Mouse (Mus musculus): ENCODE measurements around the gene Xpnpep1. TPM values are rescaled to one million over a fixed set of nuclear protein-coding genes. Genes with fewer than 3 reads are reported as not detected.

Gene Xpnpep1
- polyA plus RNA-seq, 1 experiment, result 92.1 TPM

DNA sequence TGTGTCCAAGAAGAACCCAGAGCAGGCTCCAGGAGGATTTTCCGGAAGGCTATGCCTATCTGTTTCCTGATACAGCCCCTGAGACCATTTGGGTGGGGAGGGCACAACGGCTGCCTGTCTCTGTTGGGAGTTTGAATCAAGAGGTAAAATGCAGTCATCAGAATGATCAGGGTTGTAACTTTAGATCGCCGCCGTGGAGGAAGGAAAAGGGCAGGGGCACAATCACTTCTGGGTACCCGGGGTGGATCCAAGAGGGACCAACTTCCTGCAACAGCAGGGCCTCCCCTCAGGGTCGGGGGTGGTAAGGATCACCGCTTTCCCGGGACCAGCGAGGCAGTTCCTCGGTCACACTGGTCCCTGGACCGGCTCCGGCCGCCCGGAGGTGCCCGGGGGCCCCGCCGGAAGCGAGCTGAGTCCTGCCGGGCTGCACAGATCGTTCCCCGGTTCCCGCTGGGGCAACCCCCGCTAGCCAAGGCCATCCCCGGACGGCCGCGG is 2.0 kb downstream of the Xpnpep1 start:
- H3K4me3 ChIP-seq (ENCODE audit: insufficient read depth, low read length), result peak overlapping the region; percentile 62
- H3K27ac ChIP-seq (ENCODE audit: insufficient read depth, low read length), result peak overlapping the region; percentile 77
- H3K4me1 ChIP-seq (ENCODE audit: control insufficient read depth, insufficient read depth, low read length), result peaks cover 8% of the 10 kb centered on the region
- no peak for TF ChIP-seq POLR2A (IDR thresholded peaks at IDR 0.05; ENCODE audit: low read depth, low read length)
- no peak for TF ChIP-seq CTCF (IDR thresholded peaks at IDR 0.05; ENCODE audit: borderline replicate concordance, insufficient read depth, low read length)

DNA sequence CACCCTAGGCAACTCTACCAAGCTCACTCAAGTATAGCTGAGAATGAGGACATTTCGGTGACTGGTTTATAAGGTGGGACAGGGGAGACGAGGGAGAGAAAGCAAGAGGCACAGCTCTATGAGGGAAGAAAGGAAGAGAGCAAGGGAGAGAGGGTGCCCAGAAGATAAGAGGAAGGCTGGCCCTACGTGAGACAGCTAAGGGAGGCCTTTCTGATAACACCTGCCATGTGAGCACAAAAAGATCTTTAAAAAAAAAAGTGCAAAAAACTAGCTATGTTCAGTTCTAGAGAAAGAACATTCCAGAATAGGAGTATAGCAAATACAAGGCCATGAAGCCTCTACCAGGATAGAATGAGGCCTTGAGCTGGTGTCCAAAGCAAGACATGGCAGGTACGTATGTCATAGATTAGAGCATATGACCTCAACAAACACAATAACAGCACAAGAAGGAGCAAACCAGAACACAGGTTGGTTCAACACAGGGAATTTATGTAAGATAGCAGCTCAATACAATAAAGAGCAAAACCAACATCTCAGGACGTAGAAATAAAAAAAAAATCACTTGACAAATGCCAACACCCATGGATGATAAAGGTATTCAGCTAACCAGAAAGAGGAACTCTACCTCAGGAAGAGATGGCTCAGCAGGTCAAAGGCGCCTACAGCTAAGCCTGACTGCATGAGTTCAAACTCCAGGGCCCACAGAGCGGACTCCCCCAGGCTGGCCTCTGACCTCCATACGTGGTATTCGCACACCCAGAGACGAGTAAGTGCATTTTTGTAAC is 6.7 kb downstream of the Xpnpep1 start:
- no peak for TF ChIP-seq POLR2A (IDR thresholded peaks at IDR 0.05; ENCODE audit: low read depth, low read length)
- TF ChIP-seq CTCF (IDR thresholded peaks at IDR 0.05; ENCODE audit: borderline replicate concordance, insufficient read depth, low read length), result no peak
- no peak overlapping the region for H3K4me3 ChIP-seq (ENCODE audit: insufficient read depth, low read length)
- H3K27ac ChIP-seq (ENCODE audit: insufficient read depth, low read length), result no peak overlapping the region
- peaks cover 3% of the 10 kb centered on the region; the same call in 1 of the 2 replicates for H3K4me1 ChIP-seq (ENCODE audit: control insufficient read depth, insufficient read depth, low read length)

- H3K4me1 ChIP-seq (ENCODE audit: control insufficient read depth, insufficient read depth, low read length), result peaks cover 3% of the 10 kb centered on the region; the same call in 1 of the 2 replicates
- H3K27ac ChIP-seq (ENCODE audit: insufficient read depth, low read length), result no peak overlapping the region
- no peak overlapping the region for H3K4me3 ChIP-seq (ENCODE audit: insufficient read depth, low read length)
- no peak for TF ChIP-seq CTCF (IDR thresholded peaks at IDR 0.05; ENCODE audit: borderline replicate concordance, insufficient read depth, low read length)
Measured at GRCm38 (mm10) chr19:53032647-53033046, 7.4 kb downstream of the Xpnpep1 start.

GRCm38 (mm10) chr19:53031957-53032371 is 8.1 kb downstream of the Xpnpep1 start:
- TF ChIP-seq POLR2A (IDR thresholded peaks at IDR 0.05; ENCODE audit: low read depth, low read length), result no peak
- no peak for TF ChIP-seq CTCF (IDR thresholded peaks at IDR 0.05; ENCODE audit: borderline replicate concordance, insufficient read depth, low read length)
- H3K27ac ChIP-seq (ENCODE audit: insufficient read depth, low read length), result no peak overlapping the region
- H3K4me3 ChIP-seq (ENCODE audit: insufficient read depth, low read length), result no peak overlapping the region
- peaks cover 2% of the 10 kb centered on the region; the same call in 1 of the 2 replicates for H3K4me1 ChIP-seq (ENCODE audit: control insufficient read depth, insufficient read depth, low read length)

DNA sequence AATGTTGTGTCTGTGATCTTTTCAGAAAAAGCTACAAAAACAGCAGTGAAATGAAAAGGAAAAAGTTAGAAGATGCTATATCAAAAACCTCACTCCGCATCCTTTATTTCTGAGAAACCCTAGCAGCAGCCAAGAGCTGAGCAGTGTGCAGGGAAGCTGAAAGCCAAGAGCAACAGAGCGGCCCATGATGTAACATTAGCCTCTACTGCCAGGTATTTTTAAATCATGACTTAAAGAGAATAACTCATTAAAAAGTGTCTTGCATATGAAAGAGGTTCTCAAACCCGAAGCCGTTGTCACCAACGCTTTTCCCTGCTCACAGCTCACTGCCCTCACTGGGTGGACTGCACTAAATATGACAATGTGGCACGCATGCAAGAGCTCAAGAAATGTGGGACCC is 9.7 kb downstream of the Xpnpep1 start:
- Histone ChIP-seq H3K4me3 (ENCODE audit: insufficient read depth, low read length) (no peak overlapping the region), H3K27ac (ENCODE audit: insufficient read depth, low read length) (no peak overlapping the region), H3K4me1 (ENCODE audit: control insufficient read depth, insufficient read depth, low read length) (no peaks in the 10 kb centered on the region; the same call in 1 of the 2 replicates)
- TF ChIP-seq CTCF (IDR thresholded peaks at IDR 0.05; ENCODE audit: borderline replicate concordance, insufficient read depth, low read length) (no peak), POLR2A (IDR thresholded peaks at IDR 0.05; ENCODE audit: low read depth, low read length) (no peak)

DNA sequence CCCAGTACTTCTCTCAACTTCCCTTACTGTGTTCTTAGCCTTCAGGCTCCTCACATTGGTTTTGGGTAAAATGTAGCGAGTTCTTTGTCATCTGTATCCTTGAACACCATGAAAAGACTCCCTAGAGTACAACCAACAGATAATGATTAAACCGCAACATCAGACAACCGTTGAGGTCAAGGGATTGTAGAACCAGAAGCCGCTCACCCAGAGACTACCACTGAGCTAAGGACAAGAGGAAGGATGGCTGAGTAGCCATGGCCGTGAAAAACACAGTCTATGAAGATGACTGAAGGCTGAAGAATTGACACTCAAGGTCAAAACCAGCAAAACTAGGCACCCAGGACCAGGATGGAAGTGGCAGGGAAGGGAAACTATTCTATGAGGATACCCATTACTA is 10.3 kb downstream of the Xpnpep1 start:
- Histone ChIP-seq H3K4me3 (ENCODE audit: insufficient read depth, low read length) (no peak overlapping the region), H3K4me1 (ENCODE audit: control insufficient read depth, insufficient read depth, low read length) (no peaks in the 10 kb centered on the region; the same call in 1 of the 2 replicates), H3K27ac (ENCODE audit: insufficient read depth, low read length) (no peak overlapping the region)
- TF ChIP-seq POLR2A (IDR thresholded peaks at IDR 0.05; ENCODE audit: low read depth, low read length) (no peak), CTCF (IDR thresholded peaks at IDR 0.05; ENCODE audit: borderline replicate concordance, insufficient read depth, low read length) (no peak)

- no peak overlapping the region for H3K4me3 ChIP-seq (ENCODE audit: insufficient read depth, low read length)
- TF ChIP-seq CTCF (IDR thresholded peaks at IDR 0.05; ENCODE audit: borderline replicate concordance, insufficient read depth, low read length), result no peak
- TF ChIP-seq POLR2A (IDR thresholded peaks at IDR 0.05; ENCODE audit: low read depth, low read length), result no peak
- H3K27ac ChIP-seq (ENCODE audit: insufficient read depth, low read length), result no peak overlapping the region
- H3K4me1 ChIP-seq (ENCODE audit: control insufficient read depth, insufficient read depth, low read length), result no peaks in the 10 kb centered on the region; the same call in 1 of the 2 replicates
Measured at GRCm38 (mm10) chr19:53029045-53029444, 11.0 kb downstream of the Xpnpep1 start.

GRCm38 (mm10) chr19:53028216-53028615 is 11.8 kb downstream of the Xpnpep1 start:
- Histone ChIP-seq H3K4me1 (ENCODE audit: control insufficient read depth, insufficient read depth, low read length) (no peaks in the 10 kb centered on the region; the same call in 1 of the 2 replicates), H3K4me3 (ENCODE audit: insufficient read depth, low read length) (no peak overlapping the region), H3K27ac (ENCODE audit: insufficient read depth, low read length) (no peak overlapping the region)
- TF ChIP-seq CTCF (IDR thresholded peaks at IDR 0.05; ENCODE audit: borderline replicate concordance, insufficient read depth, low read length) (no peak), POLR2A (IDR thresholded peaks at IDR 0.05; ENCODE audit: low read depth, low read length) (no peak)

DNA sequence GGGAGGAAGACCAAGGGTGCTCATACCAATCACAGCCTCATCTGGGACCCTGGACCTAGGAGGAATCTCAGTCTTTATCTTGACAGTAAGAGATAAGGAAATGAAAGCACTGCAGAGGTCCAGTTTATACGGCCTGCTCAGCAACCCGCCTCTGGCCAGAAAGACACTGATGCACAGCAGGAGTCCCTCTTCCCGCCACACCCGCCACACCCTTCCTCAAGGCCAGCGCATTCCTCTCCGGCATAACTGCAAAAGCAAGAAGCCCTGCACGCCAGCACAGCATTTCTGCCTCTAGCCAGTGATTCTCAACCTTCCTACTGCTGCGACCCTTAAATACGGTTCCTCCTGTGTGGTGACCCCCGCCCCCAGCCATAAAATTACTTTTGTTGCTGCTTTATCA is 16.8 kb downstream of the Xpnpep1 start:
- H3K4me1 ChIP-seq (ENCODE audit: control insufficient read depth, insufficient read depth, low read length), result peaks cover 7% of the 10 kb centered on the region
- no peak overlapping the region for H3K27ac ChIP-seq (ENCODE audit: insufficient read depth, low read length)
- no peak overlapping the region for H3K4me3 ChIP-seq (ENCODE audit: insufficient read depth, low read length)
- no peak for TF ChIP-seq CTCF (IDR thresholded peaks at IDR 0.05; ENCODE audit: borderline replicate concordance, insufficient read depth, low read length)
- no peak for TF ChIP-seq POLR2A (IDR thresholded peaks at IDR 0.05; ENCODE audit: low read depth, low read length)

DNA sequence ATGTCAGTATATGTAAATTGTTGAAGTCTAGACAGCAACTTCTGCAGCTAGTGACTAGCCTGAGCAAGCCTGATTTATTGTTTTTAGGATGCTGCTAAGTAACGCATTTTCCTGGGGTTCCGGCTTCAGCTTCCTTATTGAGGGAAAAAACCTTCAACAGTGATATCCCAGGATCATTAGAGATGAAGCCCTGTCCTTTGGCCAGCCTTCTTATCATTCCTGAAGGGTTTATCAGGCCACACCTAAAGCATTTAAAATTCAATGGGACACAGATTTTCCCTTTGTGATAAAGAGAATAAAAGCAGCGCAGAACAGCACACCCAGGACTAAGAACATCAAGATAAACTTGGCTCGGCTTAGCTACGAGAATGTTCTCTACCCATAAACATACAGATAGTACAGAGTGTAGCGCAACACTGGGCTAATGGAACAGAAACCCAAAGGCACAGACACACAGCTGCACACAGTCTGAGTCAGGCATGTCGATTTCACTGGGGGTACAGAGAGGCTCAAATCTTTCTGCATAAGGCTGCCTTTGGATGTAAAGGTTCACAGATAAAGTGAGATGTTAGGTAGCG is 17.9 kb downstream of the Xpnpep1 start:
- Histone ChIP-seq H3K4me3 (ENCODE audit: insufficient read depth, low read length) (no peak overlapping the region), H3K4me1 (ENCODE audit: control insufficient read depth, insufficient read depth, low read length) (peaks cover 7% of the 10 kb centered on the region), H3K27ac (ENCODE audit: insufficient read depth, low read length) (peak overlapping the region; percentile 34; the same call in 1 of the 2 replicates)
- TF ChIP-seq POLR2A (IDR thresholded peaks at IDR 0.05; ENCODE audit: low read depth, low read length) (no peak), CTCF (IDR thresholded peaks at IDR 0.05; ENCODE audit: borderline replicate concordance, insufficient read depth, low read length) (no peak)
